Mouse (Mus musculus) Muller cell, postnatal 12 days (primary cell): ENCODE results near the gene Rnf167.

ENCODE experiments used
- DNase-seq: peaks from one replicate; pipeline ENCODE4 v3.0.0-alpha.2; 2015; ENCODE audit errors: inconsistent ontology term

The Rnf167 gene

GRCm38 (mm10) chr11:70654923-70655570, 8.0 kb downstream of the Rnf167 start:
- peak; percentile 96 for DNase-seq

- peak; percentile 72 for DNase-seq
Measured at GRCm38 (mm10) chr11:70655571-70656455, 8.8 kb downstream of the Rnf167 start.

GRCm38 (mm10) chr11:70656456-70656927, 9.5 kb downstream of the Rnf167 start:
- DNase-seq: no peak

GRCm38 (mm10) chr11:70656964-70657363, 9.9 kb downstream of the Rnf167 start, which contains the start of gene Eno3:
Gene Eno3, plus strand, starts transcription at chr11:70657202.
- no peak for DNase-seq

GRCm38 (mm10) chr11:70657573-70657972, 10.5 kb downstream of the Rnf167 start:
- no peak for DNase-seq

GRCm38 (mm10) chr11:70657991-70658390, 11.0 kb downstream of the Rnf167 start:
- DNase-seq: no peak

GRCm38 (mm10) chr11:70658521-70658920, 11.5 kb downstream of the Rnf167 start:
- DNase-seq: no peak

- DNase-seq: no peak
Measured at GRCm38 (mm10) chr11:70658942-70659341, 11.9 kb downstream of the Rnf167 start.

GRCm38 (mm10) chr11:70660571-70660970, 13.5 kb downstream of the Rnf167 start:
- DNase-seq: no peak

GRCm38 (mm10) chr11:70663101-70663500, 16.1 kb downstream of the Rnf167 start:
- DNase-seq: no peak

GRCm38 (mm10) chr11:70663957-70664356, 16.9 kb downstream of the Rnf167 start:
- DNase-seq: no peak

- no peak for DNase-seq
Measured at GRCm38 (mm10) chr11:70664741-70665140, 17.7 kb downstream of the Rnf167 start.

- DNase-seq: no peak
Measured at GRCm38 (mm10) chr11:70666687-70667086, 19.7 kb downstream of the Rnf167 start.

- no peak for DNase-seq
Measured at GRCm38 (mm10) chr11:70667271-70668150, 20.5 kb downstream of the Rnf167 start.

- DNase-seq: no peak
Measured at GRCm38 (mm10) chr11:70668335-70668770, 21.3 kb downstream of the Rnf167 start.

GRCm38 (mm10) chr11:70668771-70669505, 21.9 kb downstream of the Rnf167 start, which contains the start of gene Spag7:
Gene Spag7, minus strand, starts transcription at chr11:70669416.
- DNase-seq: peak; percentile 98

GRCm38 (mm10) chr11:70669582-70670345, 22.7 kb downstream of the Rnf167 start:
- peak; percentile 88 for DNase-seq

- peak; percentile 31 for DNase-seq
Measured at GRCm38 (mm10) chr11:70670483-70670882, 23.4 kb downstream of the Rnf167 start.

GRCm38 (mm10) chr11:70671333-70672047, 24.5 kb downstream of the Rnf167 start:
- no peak for DNase-seq
